Comparison of ENCODE assay signal across 13 mouse cellular contexts in the genomic region with DNA sequence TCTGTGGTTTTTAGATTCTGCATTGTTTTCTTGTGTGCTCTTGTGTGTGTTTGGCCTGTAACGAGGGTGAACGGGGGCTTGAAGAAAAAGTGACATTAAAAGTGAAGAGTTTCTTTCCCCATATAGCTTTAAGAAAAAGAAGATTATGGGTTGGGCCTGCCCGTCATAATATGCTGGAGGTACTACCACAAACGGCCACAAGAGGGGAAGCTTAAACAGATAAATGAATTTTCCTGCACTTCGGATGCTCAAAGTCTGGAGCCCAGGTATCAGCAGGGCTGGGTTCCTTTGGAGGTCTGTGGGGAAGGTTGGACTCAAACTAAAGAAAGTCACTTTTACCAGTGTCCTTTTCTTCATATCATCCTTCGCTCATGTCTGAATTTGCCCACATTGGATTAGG.
DNase-seq lines count a peak whose midpoint lies in the region; ATAC-seq and TF ChIP-seq lines count a peak whose summit lies in the region.
"Had no signal": no experiment of that assay in that cellular context is flagged by ENCODE, and none has a peak within 500 bp of the region (broad histone marks: within the 10 kb centered on the region; RNA-seq: fewer than 3 reads in every experiment).

No protein-coding gene starts in this region.

- no peak overlapping the region for H3K9ac ChIP-seq in kidney, embryonic 16.5 days (replicated peaks; ENCODE audit: low read length)
- no peak overlapping the region for H3K9ac ChIP-seq in midbrain, embryonic 14.5 days (replicated peaks; ENCODE audit: low read length)
- H3K9ac ChIP-seq in midbrain, embryonic 11.5 days (ENCODE audit: low read length) = no peak overlapping the region
- H3K9ac ChIP-seq: forebrain, embryonic 12.5 days; neural tube, embryonic 13.5 days had no signal

- H3K4me3 ChIP-seq in kidney, adult 2 months (ENCODE audit: insufficient read depth, low read depth, low read length) = no peak overlapping the region
- H3K4me3 ChIP-seq in kidney, embryonic 16.5 days (ENCODE audit: low read length) = no peak overlapping the region
- H3K4me3 ChIP-seq in midbrain, embryonic 14.5 days (replicated peaks; ENCODE audit: low read depth, low read length) = no peak overlapping the region
- no peak overlapping the region for H3K4me3 ChIP-seq in midbrain, embryonic 11.5 days (ENCODE audit: low read depth, low read length)
- H3K4me3 ChIP-seq: forebrain, embryonic 12.5 days; neural tube, embryonic 13.5 days had no signal

- no peak for TF ChIP-seq CTCF in kidney, adult 2 months (conservative IDR thresholded peaks at IDR 0.05; ENCODE audit: insufficient read depth, insufficient read length, low read depth, low read length)

- DNase-seq in adrenal gland, postnatal 14 days = peak; percentile 12
- DNase-seq in adrenal gland, adult 2 months = no peak
- peak; percentile 23 for DNase-seq in kidney, adult 2 months
- DNase-seq in midbrain, embryonic 14.5 days = peak; percentile 52
- no peak for DNase-seq in midbrain, embryonic 11.5 days (ENCODE audit: low spot score, missing footprints)
- peak; percentile 17 to 20 for DNase-seq in left cerebral cortex, postnatal 25 days (ENCODE audit: low spot score in 2 of 2)
- DNase-seq: cerebellum, adult 18-20 months; heart, adult 18-20 months had no signal

- H3K4me2 ChIP-seq in kidney, embryonic 16.5 days (replicated peaks; ENCODE audit: low read depth, low read length) = no peak overlapping the region
- no peak overlapping the region for H3K4me2 ChIP-seq in midbrain, embryonic 14.5 days (ENCODE audit: low read length)
- no peak overlapping the region for H3K4me2 ChIP-seq in midbrain, embryonic 11.5 days
- H3K4me2 ChIP-seq: forebrain, embryonic 12.5 days; neural tube, embryonic 13.5 days had no signal

- intact Hi-C loops in left cerebral cortex, postnatal 25 days (cut with DNase I) = no loop called here

- H3K27me3 ChIP-seq in kidney, adult 2 months (replicated peaks; ENCODE audit: control insufficient read depth, insufficient read depth, low read length) = no peaks in the 10 kb centered on the region
- no peaks in the 10 kb centered on the region for H3K27me3 ChIP-seq in kidney, embryonic 16.5 days (ENCODE audit: insufficient read depth, low read length)
- no peaks in the 10 kb centered on the region for H3K27me3 ChIP-seq in midbrain, embryonic 14.5 days (ENCODE audit: control insufficient read depth, insufficient read depth, low read length)
- no peaks in the 10 kb centered on the region for H3K27me3 ChIP-seq in midbrain, embryonic 11.5 days (ENCODE audit: control insufficient read depth, insufficient read depth, low read length)
- H3K27me3 ChIP-seq: forebrain, embryonic 12.5 days; neural tube, embryonic 13.5 days had no signal

- no peak for ATAC-seq in kidney, embryonic 16.5 days (ENCODE audit: low FRiP score, low TSS enrichment)
- ATAC-seq in midbrain, embryonic 14.5 days (ENCODE audit: low FRiP score, low TSS enrichment) = no peak
- no peak for ATAC-seq in midbrain, embryonic 11.5 days (ENCODE audit: low FRiP score)
- ATAC-seq in megakaryocyte-erythroid progenitor cell, adult 5-6 weeks (replicated peaks; ENCODE audit: low FRiP score, low TSS enrichment, poor library complexity, severe bottlenecking) = no peak
- ATAC-seq: hindbrain, embryonic 16.5 days had no signal

- no peaks in the 10 kb centered on the region for H3K9me3 ChIP-seq in kidney, embryonic 16.5 days (ENCODE audit: low read length)
- no peaks in the 10 kb centered on the region for H3K9me3 ChIP-seq in midbrain, embryonic 14.5 days (ENCODE audit: control insufficient read depth, low read length)
- no peaks in the 10 kb centered on the region for H3K9me3 ChIP-seq in midbrain, embryonic 11.5 days (ENCODE audit: control insufficient read depth, low read length)
- H3K9me3 ChIP-seq: forebrain, embryonic 12.5 days had no signal

- H3K27ac ChIP-seq in kidney, adult 2 months (ENCODE audit: insufficient read depth, low read depth, low read length) = no peak overlapping the region
- no peak overlapping the region for H3K27ac ChIP-seq in kidney, embryonic 16.5 days (ENCODE audit: low read length)
- no peak overlapping the region for H3K27ac ChIP-seq in midbrain, embryonic 14.5 days (replicated peaks; ENCODE audit: low read depth, low read length)
- H3K27ac ChIP-seq in midbrain, embryonic 11.5 days (ENCODE audit: low read depth, low read length) = no peak overlapping the region
- H3K27ac ChIP-seq: forebrain, embryonic 12.5 days; neural tube, embryonic 13.5 days had no signal

- H3K36me3 ChIP-seq in kidney, adult 2 months (ENCODE audit: control insufficient read depth, insufficient read depth, low read length) = no peaks in the 10 kb centered on the region
- H3K36me3 ChIP-seq in kidney, embryonic 16.5 days (ENCODE audit: insufficient read depth, low read length) = no peaks in the 10 kb centered on the region
- H3K36me3 ChIP-seq in midbrain, embryonic 14.5 days (ENCODE audit: control insufficient read depth, insufficient read depth, low read length) = no peaks in the 10 kb centered on the region
- no peaks in the 10 kb centered on the region for H3K36me3 ChIP-seq in midbrain, embryonic 11.5 days (ENCODE audit: control insufficient read depth, insufficient read depth, low read length)
- H3K36me3 ChIP-seq: forebrain, embryonic 12.5 days; neural tube, embryonic 13.5 days had no signal

- no peak for TF ChIP-seq POLR2A in kidney, adult 2 months (IDR thresholded peaks at IDR 0.05; ENCODE audit: low read depth, low read length)

- WGBS in kidney, adult 2 months = 49% methylated on average over 6 of the region's 6 CpGs
- WGBS in kidney, embryonic 16.5 days = 59% methylated on average over 6 of the region's 6 CpGs
- 66% methylated on average over 6 of the region's 6 CpGs for WGBS in midbrain, embryonic 14.5 days
- 60% methylated on average over 6 of the region's 6 CpGs for WGBS in midbrain, embryonic 11.5 days

- no peaks in the 10 kb centered on the region for H3K4me1 ChIP-seq in kidney, adult 2 months (ENCODE audit: control insufficient read depth, insufficient read depth, low read length)
- H3K4me1 ChIP-seq in kidney, embryonic 16.5 days (ENCODE audit: insufficient read depth, low read length) = no peaks in the 10 kb centered on the region
- H3K4me1 ChIP-seq in midbrain, embryonic 14.5 days (ENCODE audit: control insufficient read depth, insufficient read depth, low read length) = no peaks in the 10 kb centered on the region
- H3K4me1 ChIP-seq in midbrain, embryonic 11.5 days (ENCODE audit: control insufficient read depth, insufficient read depth, low read length) = no peaks in the 10 kb centered on the region
- H3K4me1 ChIP-seq: forebrain, embryonic 12.5 days; neural tube, embryonic 13.5 days had no signal

Comparison
In these comparisons a context has a peak if more than half of its experiments do, and no peak if none do; other contexts are left out.
1. DNase-seq: peak in adrenal gland, postnatal 14 days (single experiment), kidney, adult 2 months (single experiment), midbrain, embryonic 14.5 days (single experiment) and left cerebral cortex, postnatal 25 days (2 of 2); none in adrenal gland, adult 2 months (single experiment) and midbrain, embryonic 11.5 days (single experiment).